Mouse (Mus musculus) gastrocnemius, adult 18-20 months (tissue): ENCODE data around the gene Camta1. TPM values are rescaled to one million over a fixed set of nuclear protein-coding genes. Genes with fewer than 3 reads are reported as not detected.

Experiments used
- DNase-seq: peaks from one replicate; pipeline ENCODE4 v3.0.0; 2021; ENCODE audit warnings: low spot score
- total RNA-seq, 2 experiments: library from RNA; stranded (reverse); gene quantifications; 2 replicates each; pipeline ENCODE4 v1.2.3; 2021

The Camta1 gene
- total RNA-seq, 2 experiments from 2014 or later: 99.5 to 122 TPM

DNA sequence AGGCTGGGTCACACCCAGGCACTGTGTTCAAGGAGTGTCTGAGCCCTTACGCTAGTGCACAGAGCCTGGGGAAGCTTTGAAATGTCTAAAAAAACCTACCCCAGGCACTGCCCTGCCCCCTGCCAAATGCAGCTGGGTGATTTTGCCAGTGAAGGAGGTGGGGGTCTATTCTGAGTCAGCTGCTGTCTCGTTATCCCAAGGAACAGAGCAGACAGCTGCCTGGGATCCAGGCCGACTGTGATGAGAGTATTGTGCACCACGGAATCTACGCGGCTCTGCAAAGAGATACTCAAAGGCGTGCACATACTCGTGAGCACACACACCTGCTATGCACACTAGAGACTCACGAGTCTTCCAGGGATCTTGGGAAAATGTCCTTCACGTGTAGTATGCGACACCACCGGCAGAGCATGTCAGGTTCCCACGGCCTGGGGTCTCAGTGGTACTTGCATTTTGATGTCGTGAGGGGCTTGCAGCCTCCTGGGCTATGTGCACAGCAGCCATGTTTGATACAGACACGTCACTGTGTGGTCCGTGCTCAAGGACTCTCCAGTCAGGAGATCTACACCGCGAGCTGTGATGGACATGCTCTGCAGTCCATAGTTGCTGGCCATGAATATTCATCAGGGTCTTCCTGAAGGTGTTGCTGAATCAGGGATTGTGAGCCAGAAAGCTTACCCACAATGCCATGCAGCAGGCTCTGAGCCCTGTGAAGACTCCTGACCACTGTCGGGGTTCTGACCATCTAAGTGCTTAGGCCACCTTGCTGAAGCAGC, 529.4 kb downstream of the Camta1 start:
- DNase-seq: no peak

DNA sequence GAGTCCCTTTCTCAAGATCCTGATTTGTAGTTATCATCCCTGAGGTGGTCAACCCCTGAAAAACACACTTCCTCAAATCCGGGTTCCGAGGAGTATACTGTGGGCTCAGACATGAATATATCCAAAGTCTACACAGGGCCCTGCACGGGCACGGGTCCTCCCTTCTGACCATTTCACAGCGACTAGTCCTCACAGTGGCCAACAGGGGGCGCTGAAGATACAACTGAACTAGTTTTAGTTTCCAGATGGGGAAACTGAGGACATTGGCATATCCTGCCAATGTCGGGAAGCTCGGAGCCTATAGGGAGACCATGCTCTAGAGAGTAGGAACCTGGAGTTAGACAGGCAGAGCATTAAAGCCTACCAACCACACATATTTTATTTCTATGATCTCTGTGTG, 530.7 kb downstream of the Camta1 start:
- peak; percentile 7 for DNase-seq

DNA sequence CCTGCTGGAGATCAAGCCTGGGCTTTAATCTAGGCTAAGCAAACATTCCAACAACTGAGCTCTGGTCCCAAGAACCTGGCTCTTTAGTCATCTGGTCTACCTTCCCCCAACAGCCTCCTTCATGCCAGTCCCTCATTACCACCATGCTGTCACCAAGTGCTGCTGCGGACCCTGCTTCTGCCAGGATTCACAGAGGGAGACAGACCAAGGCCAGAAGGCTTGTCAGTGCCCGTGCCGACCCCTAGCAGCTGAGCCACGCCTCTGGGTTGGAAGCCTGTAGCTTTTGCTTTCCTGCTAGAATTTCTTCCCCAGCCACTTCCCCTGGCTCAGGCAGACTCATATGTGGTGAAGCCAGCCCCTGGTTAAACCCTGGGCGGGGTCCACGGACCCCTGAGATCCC, 533.6 kb downstream of the Camta1 start:
- no peak for DNase-seq

DNA sequence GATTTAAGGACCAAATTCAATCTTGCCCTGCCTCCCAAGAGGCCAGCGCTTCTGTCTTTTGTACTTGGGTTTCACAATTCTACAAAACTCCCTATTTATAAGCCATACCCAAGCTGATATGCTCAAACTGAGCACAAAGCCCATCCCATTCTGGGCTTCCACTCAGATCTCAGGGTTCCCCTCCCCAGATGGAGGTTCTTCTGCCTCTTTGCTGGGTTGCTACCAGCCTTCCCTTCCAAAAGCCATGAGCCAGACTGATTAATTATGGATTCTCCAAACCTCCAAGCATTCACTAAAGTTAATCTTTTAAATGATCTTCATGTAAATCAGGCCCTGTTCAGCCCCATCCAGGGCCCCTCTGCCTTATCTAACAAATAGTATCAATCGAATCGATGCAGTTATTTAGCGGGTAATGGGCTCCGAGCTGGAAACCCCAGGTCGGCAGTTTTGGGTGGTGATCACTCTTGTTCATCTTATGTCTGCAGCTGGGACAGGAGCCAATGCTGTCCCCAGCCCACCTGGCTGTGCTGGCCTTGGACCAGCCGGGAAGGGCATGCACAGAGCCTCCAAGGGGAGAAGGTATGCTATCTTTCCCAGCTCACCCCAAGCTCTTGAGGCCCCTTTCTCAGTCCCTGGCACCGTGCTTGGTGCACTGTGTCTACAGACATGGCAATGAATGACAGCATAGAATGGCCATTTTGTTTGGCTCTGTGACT, 534.5 kb downstream of the Camta1 start:
- DNase-seq: no peak

DNA sequence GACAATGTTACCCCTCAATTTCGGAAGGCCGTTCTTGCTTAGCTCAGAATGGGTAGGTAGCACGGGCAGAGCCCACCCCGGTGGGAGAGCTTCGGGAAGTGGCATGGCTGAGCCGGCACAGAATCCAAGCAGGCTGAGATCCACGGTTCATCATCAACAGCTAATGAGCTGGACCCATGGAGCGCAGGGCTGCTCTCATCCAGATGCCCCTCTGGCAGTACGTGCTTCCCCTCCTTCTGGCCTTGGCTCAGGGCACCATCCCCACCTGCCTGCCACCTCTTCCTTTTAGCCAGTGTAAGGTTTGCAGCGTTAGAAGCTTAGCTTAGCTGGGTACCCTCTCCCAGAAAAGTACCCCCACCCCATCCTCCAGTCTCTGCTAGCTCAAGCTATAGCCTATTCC, 545.2 kb downstream of the Camta1 start:
- no peak for DNase-seq

DNA sequence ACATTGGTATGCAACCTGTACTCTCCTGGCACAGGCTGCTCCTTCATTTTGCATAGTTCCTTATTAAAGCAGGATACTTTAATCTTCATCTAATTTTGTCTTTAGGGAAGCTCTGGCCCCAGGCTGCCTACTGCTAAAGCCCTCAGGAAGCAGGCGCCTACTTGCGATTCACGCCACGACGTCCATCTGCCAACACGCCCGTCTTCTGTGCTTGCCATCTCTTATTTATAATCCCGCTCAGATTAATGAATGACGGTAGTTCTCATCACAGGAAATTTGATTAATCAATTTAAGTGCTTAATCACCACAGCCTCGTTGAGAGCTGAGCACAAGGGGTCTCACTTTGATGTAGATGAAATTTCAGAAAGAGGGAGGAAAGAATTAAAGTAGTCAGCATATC, 546.0 kb downstream of the Camta1 start:
- DNase-seq: no peak

DNA sequence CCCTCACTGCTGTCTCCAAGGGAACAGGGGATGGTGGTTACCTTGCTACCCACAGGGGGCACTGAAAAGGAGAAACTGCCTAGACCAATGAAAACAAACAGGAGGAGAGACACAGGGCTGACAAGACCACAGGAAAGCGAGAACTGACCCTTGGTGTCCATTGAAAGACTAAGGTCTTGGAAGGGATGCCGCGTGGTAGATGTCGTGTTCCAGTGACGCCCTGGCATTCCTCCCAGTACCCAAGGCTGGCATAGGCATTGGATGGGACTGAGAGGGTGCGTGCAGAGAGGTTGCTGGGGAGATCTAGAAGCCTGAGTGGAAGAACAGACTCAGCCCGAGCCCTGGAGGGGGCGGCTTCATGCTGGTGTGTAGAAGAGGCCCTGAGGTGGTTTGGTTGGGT, 550.9 kb downstream of the Camta1 start:
- DNase-seq: no peak

DNA sequence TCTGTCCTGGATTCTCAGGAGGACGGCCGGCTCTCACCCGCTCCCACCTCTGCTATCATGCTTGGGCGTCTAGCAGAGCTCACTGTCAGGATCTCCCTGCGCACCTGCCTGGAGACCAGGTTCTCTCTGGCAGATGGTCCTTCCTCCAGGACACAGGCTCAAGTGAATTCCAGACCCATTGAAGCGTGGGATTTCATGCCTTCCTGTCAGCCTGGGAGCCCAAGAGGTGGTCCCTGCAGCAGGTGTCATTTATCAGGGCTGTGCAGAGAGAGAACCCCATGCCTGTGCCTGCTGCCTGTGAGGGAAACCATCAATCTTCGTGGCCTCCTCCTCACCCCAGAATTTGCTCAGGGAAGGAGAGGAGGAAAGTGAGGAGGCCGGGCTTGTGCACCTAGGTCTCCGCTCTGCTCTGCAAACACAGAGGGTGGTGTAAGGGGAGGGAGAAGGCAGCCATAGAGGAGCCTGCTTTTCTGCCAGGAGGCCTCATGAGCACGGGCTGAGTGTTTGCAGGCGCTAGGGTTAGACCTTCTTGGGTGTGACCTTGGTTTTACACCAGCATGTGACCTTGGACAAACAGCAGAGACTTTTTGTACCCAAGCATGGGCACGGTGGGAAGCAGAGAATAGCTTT, 551.5 kb downstream of the Camta1 start:
- no peak for DNase-seq

DNA sequence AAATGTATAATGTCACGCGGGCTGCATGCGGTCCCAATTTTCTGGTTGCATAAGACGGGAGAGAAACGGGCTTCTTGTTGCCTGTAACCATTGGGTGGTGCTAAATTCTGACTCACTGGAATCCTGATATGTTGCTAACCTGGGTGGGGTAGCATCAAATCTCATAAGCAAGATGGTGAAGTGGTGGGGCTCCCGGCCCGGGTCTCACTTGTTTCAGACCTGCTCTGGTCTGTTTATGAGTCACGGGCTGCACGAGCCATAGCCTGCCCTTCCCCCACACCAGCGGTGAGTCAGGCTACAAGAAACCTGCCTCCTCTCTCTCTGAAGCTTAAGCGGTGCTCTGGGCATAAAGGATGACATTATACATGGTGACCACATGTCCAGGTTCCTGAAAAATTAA, 554.8 kb downstream of the Camta1 start:
- DNase-seq: no peak

DNA sequence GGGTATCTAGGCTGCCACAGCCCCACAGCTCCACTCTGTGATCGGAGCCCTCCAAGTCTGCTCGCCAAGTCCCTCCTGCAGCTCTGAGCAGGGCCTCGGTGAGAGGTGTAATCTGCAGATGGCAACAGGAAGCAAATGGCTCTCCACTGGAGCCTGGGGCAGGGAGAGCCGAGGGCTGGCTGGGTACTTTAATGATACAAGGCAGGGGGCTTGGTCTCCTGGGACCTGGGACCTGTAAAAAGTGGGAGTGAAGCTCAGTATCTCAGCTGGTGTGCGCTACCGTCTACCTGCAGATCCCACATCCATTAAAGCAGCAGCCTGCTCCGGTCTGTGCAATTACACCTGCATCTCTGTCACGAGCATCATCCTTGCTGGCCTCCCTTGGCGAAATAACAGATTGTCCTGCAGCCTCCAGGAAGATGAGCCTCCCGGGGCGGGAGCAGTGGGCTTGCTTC, 555.3 kb downstream of the Camta1 start:
- DNase-seq: no peak

DNA sequence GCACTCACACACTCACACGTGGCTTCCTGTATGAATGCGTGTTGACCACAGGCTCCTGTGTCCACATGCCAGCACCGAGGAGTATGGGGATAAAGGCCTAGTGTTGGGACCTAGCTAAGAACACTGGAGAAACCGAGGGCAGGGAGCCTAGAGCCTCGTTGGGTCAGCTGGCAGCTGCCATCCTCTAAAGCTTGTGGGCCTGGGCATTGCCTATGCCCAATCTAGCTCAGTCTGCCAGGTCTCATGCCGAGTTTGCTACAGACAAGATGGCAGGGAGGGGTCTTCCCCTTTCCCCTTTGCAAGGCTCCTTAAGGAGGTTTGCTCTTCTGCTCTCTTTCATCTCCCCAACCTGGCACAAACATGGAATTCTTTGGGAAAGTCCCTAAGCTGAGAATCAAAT, 555.9 kb downstream of the Camta1 start:
- no peak for DNase-seq

DNA sequence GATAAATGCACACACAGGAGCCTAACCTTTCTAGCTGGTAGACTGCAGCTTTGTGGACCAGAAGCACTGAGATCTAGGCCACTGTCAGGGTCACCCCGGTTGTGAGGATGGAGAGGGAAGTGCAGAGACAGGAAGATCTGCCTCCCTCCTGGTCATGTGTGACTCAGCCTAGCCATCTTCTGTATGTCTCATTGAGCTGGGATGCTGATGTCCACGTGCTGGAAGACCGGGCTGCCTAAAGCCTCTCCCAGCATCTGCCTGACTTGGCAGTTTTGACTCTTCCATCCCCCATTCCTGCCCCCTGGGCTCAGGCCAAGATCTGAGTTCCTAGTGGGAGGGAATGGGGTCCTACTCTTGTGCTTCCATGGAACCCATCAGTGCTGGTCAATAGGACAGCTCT, 557.7 kb downstream of the Camta1 start:
- DNase-seq: no peak

DNA sequence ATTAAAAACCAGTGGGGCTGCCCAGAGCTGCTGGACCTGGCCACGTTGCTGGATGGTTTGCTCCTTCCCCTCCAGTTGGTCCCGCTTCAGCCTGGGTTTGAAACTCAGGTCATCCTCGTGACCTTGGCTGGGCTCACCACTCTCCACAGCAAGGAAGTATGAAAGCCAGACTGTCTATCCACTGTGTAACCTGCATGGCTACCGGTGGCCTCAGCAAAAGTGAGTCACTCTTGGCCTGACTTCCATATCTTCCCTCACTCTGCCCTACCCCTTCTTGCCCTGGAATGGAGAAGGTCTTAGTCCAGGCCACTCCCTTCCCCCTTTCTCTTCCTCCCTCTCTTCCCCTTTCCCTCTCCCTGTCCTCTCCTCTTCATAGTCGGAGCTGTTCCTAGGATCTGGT, 558.2 kb downstream of the Camta1 start:
- no peak for DNase-seq

DNA sequence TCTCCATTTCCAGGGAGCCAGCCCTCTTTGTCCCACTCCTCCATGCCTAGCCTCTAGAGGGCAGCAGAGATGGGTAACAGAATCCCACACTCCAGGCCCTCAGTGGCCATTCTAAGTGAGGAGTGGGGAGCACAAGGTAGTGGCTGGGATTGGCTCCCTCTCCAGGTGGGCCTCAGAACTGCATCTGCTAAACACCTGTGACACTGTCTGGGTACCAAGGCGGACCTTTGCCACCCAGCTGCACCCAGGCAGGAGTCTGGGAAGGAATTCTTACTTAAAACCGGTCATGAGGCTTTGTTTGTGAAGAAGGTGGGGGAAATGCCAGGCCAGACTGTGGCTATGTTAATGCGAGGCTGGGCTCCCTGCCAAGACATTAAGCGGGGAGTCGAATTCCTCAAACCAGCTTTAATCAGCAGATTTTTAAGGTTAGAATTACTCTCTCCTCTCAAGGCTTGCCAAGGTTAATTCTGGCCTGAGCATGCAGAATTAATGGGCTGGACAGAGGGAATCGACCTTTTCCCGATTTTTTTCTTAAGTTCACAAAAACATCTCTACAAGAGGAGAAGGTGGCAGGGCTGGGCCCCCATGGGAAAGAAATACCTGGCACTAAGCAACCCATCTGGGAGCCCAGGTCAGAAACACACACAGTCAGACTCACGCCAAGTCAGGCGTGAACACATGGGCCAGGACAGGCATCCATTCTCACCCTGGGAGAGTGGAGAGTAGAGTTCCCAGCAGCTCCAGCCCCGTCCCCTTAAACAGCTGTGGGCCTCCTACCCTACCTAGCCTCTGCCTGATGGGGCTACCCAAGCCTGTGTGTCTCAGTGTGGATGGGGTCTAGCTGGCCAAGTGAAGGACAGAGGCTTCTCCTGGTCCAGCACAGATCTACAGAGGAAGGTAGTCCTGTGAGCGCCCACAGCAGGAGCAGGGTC, 559.2 kb downstream of the Camta1 start:
- DNase-seq: peak; percentile 4

DNA sequence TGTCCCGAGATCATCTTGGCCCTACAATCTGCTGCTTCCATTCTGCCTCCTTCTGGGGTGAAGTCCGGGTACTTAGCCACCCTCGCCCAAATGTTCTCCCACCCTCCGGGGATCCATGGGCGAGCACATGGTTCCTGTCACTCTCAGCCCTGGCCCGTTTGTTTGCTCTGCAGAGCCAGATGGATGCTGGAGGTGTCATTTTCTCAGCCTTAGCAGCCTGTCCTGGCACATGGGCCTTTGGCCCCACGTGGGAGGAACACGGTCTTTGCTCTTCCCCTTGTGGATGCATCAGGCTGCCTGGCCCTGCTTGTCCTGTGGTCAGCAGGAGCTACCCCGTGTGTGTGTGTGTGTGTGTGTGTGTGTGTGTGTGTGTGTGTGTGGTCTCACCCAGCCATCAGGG, 560.3 kb downstream of the Camta1 start:
- DNase-seq: no peak

DNA sequence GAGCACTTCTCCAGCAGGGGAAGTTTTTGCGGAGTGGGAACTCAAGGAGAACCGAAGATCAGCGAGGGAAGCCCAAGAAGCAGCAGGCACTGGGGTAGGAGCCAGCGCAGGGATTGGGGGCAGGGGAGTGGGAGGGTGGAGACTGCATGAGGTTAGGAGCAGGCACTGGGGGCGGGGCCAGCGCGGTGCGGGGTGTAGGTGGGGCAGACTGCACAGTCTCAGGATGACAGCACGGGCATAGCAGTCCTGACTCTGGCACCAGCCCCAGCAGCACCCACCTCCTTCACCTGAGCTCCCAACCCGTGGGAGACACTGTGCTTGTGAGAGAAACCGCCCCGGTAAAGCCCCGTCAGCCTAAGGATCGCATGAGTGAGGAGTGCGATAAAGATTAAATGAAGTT, 561.0 kb downstream of the Camta1 start:
- no peak for DNase-seq

DNA sequence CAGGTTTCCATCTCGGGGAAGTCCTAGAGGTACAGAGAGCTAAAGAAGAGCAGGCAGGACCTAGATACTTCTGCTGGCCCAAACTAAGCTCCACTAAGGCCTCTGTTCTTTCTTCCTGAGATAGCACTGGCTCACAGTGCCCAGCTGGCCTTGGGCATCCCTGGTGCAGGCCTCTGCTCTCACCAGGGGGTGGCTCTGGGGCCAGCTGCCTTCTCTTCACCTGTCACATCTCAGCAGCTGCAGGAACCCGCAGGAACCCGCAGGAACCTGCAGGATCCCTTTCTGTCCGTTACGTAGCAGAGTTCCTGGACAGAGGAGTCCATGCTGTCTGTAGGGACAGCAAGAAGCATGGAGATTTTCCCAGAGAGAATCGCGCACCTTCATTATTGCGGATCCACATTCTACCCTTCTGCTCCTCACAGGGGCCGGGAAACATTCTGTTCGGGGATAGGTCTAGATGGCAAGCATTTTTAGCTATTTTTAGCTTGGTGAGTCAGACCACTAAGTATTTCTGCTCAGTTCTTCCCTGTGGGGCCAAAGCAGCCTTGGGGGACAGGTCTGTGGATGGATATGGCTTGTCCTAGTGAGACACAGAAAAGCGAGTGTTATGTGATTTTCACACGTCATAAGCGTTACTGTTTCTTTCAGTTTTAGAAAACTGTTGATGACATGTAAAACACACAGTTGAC, 566.0 kb downstream of the Camta1 start:
- no peak for DNase-seq

DNA sequence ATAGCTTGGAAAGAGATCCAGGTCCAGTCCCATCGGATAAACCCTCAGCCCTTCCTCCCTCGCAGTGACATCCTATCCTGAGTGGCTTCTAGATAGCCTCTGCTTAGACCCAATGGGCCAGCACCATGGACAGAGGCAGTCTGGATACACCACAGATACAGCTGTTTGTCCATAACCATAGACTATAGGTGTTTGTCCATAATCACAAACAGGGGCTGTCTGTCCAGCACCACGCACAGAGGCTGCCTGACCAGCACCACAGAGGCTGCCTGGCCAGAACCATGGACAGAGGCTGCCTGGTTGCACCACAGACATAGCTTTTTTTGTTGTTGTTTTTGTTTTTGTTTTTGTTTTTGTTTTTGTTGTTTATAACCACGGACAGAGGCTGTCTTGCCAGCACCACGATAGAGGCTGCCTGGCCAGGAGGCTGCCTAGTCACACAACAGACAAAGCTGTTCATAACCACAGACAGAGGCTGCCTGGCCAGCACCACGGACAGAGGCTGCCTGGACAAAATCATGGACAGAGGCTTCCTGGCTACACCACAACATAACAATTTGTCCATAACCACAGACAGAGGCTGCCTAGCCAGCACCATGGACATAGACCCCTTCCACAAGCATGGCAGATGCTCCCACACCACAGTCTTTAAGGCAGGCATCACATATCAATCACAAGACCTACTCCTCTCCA, 572.6 kb downstream of the Camta1 start:
- DNase-seq: no peak

DNA sequence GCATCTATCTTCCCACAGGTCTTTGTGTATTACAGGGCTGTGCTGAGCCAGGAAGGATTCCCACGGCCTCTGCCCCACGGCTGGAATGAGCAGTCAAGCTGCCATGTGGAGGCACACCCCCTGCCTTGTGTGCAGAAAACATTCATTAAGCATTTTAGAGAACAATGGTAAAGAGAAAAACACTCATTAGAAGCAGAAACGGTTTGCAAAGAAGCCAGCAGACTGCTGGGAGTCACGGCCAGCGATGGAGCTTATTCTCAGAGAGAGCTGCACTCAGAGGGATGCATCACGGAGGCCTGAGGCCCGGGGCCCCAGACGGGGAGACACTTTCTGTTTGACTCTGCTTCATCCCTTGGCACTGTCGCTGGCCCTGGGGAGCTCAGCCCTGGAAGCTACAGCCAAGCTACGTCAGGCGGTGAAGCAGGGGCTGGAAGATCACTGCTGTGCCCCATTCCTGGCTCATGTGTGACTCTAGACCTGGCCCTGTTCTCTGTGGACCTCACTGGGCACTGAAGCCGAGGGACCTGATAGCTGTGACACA, 575.7 kb downstream of the Camta1 start:
- no peak for DNase-seq

DNA sequence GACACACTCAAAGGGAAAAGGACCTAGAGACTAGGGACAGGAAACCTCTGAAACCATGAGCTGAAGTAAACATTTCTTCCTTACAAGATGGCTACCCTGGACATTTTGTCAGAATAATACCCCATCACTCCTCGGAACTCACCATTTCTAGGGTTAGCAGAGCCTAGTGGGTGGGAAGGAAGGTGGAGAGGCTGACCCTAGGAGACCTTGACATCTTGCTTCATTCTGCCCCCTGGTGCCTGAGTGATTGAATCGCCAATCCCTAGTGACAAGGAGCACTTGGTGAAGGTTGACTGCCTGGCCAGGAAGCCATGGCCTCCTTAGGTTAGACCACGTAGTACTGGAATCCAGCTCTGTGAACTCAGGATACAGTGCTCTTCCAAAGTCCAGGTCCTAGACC, 576.2 kb downstream of the Camta1 start:
- DNase-seq: no peak
